Mouse (Mus musculus) lung, postnatal 25 days (tissue): ENCODE results near the gene Tcf7l1.

Experiments
- DNase-seq: peaks from one replicate; pipeline ENCODE4 v3.0.0; 2022; ENCODE audit warnings: low spot score

Gene Tcf7l1

DNA sequence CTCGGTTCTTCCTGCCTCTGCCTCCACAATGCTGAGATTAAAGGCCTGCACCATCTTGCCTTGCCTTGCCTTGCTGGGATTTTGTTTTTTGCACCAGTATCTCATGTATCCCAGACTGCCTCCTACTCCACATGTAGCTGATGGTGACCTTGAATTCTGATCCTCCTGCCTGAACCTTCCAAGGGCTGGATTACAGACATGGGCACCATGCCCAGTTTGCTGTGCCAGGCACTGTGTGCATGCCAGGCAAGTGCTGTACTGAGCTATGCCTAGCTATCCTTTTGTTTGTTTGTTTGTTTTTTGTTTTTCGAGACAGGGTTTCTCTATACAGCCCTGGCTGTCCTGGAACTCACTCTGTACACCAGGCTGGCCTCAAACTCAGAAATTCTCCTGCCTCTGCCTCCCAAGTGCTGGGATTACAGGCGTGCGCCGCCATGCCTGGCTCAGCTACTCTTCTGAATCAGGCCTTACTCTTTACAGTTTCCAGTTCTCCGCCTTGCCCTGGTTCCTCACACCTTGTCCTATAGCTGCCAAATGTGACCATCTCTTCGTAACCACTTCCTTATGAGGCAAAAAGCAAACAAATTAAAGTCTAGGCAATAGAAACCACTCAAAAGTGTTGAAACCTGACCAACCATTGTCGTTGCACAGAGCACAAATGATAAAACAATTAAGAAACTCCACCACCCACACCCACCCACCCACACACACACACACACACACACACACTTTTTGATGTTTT is 165.2 kb downstream of the Tcf7l1 start:
- DNase-seq, result no peak

GRCm38 (mm10) chr6:72622917-72623316 is 166.1 kb downstream of the Tcf7l1 start:
- no peak for DNase-seq

DNA sequence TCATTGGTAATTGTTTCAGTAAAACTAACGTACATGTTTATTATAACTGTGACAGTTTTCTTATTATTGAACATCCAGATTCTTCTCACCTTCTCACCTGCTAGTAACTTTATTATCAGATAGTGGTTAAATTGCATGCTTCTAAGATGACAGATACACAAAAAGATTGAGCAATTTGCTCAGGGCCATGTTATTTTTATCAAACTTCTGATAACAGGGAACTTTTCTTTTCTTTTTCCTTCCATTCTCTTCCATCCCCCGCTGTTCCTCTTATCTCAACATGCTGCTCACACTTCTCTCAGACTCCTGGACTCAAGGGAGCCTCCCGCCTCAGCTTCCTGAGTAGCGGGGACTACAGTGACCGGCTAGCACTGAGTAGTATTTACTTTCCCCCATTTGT is 168.1 kb downstream of the Tcf7l1 start:
- DNase-seq, result no peak

- DNase-seq, result peak; percentile 69
Observed at GRCm38 (mm10) chr6:72619734-72620532, 169.1 kb downstream of the Tcf7l1 start.

DNA sequence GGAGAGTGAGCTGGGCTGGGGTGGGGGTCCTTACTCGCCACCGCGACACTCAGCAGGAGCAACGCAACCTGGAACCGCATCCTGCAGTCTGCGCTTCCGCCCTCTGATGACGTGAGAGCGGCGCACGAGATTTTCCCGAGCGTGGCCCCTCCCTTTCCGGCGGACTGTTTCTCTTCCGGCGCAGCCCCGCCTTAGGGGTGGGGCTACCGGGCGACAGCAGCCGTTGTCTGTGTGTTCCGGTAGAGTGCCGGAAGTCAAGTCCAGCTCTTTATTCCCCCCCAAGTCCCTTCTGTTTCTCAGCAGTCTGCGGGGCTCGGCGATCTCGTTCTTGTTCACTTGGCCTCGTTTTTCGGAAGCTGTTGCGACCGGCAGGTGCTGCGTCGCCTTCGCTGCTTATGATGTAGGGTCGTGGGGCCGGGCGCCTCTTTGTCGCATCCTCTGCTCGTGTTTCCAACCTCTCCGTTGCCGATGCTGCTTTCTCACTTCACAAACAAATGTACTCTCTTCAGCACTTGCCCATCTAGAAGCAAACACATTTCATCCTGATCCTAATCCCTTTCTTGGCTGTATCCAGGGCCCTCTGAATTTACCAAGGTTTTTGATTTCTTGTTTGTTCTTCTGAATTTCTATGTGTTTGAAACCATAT is 172.3 kb downstream of the Tcf7l1 start, which contains the start of gene Tgoln1:
Tgoln1 (minus strand) TSS at position 358 of the 646 bp plus-strand sequence.
- DNase-seq, result peak; percentile 96

GRCm38 (mm10) chr6:72615561-72616375 is 173.3 kb downstream of the Tcf7l1 start:
- DNase-seq, result no peak

- DNase-seq, result no peak
Observed at GRCm38 (mm10) chr6:72615151-72615550, 173.9 kb downstream of the Tcf7l1 start.

DNA sequence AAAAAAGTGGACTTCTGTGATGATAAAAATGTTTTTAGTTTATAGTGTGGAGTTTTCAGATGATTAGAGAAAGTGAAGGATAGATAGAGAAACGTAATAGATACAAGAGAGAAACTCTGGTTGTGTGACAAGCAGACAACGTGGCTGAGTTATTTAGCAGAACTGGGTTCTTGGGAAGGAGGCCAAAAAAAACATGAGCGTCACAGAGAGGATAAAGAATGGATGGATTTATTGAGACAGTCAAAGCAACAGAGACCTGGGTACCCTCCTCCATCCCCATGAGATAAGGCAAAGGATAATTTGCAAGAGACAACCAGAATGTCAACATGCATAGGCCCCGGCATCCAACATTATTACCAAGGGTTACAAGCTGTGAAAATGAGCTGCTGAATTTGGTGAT is 178.8 kb downstream of the Tcf7l1 start:
- no peak for DNase-seq

GRCm38 (mm10) chr6:72608662-72609184 is 180.3 kb downstream of the Tcf7l1 start:
- DNase-seq, result no peak

GRCm38 (mm10) chr6:72607676-72608075 is 181.4 kb downstream of the Tcf7l1 start:
- DNase-seq, result no peak

GRCm38 (mm10) chr6:72607060-72607459 is 182.0 kb downstream of the Tcf7l1 start:
- DNase-seq, result no peak

DNA sequence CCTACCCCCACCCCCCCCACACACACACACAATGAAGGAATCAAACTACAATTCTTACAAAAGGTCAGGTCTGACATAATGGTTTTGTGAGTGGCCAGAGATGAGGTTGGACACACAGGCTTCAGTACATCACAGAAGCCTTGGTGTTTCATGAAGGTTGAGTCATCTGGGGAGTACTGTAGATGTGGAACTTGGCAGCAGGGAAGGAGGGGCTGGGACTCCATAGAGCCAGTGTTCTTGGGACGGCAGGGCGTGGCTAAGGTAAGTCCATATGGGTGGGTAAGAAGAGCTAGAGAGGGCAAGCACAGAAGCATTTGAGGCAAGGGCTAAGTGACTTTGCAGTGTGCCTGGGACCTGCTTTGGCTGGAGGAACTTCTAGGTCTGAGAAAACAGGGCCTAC is 185.0 kb downstream of the Tcf7l1 start:
- no peak for DNase-seq

- peak; percentile 90 for DNase-seq
Observed at GRCm38 (mm10) chr6:72601732-72602131, 187.3 kb downstream of the Tcf7l1 start.

DNA sequence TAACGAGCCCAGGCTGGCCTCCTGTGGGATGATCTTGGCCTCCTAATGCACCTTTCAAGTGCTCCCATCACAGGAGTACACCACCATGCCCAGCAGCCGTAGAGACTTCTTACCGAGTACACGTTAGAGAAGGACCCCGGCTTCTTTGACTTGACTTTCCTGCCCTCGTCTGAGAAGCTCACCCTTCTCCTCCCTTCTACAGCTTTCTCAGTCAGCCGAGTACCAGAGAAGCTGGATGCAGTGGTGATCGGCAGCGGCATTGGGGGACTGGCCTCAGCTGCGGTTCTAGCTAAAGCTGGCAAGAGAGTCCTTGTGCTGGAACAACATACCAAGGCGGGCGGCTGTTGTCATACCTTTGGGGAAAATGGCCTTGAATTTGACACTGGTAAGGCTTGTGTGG is 188.3 kb downstream of the Tcf7l1 start:
- no peak for DNase-seq

DNA sequence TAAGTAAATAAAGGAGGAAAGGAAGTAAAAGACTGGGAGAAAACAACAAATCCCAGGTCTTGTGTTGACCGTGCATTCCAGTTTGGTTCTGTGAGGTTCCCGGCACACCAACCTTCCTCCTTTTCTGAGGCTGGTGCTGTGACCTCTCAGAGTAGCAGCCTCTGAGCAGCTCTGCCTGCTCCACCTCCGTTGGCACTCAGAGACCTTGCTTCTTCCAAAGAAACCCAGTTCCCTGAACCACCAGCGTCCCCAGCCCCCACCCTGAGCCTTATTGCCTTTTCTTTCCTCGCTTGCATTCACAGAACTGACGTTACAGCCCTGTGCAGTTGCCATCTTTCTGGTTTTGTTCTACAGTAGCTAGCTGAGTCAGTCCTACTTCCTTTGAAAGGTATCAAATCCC is 188.8 kb downstream of the Tcf7l1 start:
- no peak for DNase-seq

DNA sequence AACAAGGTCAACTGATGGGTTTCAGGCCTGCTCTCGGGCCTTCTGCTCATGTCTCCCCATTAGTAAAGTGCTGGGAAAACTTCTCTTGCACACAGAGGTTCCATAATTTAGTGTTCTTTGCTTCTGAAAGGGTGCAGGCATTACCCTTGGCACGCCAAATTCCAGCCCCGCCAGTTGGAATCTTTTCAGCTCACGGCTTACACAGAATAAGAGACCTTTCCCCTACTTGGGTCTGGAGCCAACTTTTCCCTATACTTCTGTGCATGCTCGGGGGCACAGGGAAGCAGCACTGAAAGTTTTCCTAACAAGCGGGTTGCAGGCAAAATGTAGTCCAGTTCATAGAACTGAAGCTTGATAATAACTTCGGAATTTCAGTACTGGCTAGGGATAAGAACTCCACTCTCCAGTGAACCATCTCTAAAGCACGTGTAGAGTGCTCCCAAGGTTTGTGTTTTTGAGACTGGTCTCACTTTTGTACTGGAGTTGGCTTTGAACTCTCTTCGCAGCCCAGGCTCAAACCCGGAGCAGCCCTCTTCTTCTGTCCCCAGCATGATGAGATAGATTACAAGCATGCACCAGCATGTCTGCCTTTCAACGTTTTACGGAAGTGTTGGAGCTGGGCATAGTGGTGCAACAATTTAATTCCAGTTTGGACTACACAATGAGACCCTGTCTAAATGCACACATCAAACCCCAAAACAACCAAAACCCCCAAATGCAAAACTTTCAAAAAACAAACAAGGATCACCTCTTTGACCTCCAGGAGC is 190.1 kb downstream of the Tcf7l1 start:
- DNase-seq, result no peak

DNA sequence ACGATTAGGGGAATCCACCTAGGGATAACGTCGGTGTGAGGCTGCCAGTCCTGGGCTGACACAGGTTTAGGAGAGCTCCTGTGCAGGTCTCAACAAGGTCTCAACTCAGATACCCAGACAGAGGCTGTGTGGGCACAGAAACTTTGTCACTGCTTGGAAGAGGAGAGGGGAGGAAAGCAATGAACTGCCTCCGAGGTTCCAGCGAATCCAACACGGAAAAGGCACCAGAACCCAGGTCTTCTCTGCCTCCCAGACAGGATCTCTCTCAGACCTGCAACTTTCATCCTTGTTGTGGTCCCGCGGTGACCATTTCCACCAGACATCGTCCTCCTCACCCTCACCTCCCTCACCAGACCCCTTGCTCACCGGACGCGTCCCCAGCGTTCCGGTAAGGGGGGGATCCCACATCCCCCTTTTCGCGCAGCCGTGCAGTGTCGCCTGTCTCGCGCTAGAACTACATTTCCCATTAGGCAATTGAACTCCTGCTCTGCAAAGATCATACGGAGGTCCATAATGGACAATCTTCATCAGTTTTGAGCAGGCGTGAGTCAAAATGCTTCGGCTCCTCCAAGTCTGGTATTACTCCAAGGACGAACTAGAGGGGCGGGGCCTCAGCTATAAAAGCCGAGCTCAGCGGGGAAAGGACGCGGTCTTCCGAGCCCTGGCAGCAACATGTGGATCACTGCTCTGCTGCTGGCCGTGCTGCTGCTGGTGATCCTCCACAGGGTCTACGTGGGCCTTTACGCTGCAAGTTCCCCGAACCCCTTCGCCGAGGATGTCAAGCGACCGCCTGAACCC is 190.9 kb downstream of the Tcf7l1 start, which contains the start of the genes Elmod3 and Retsat:
Elmod3 (minus strand) TSS at position 458 of the 798 bp plus-strand sequence.
Retsat (plus strand) TSS at position 520 of the 798 bp plus-strand sequence.
- DNase-seq, result peak; percentile 98

DNA sequence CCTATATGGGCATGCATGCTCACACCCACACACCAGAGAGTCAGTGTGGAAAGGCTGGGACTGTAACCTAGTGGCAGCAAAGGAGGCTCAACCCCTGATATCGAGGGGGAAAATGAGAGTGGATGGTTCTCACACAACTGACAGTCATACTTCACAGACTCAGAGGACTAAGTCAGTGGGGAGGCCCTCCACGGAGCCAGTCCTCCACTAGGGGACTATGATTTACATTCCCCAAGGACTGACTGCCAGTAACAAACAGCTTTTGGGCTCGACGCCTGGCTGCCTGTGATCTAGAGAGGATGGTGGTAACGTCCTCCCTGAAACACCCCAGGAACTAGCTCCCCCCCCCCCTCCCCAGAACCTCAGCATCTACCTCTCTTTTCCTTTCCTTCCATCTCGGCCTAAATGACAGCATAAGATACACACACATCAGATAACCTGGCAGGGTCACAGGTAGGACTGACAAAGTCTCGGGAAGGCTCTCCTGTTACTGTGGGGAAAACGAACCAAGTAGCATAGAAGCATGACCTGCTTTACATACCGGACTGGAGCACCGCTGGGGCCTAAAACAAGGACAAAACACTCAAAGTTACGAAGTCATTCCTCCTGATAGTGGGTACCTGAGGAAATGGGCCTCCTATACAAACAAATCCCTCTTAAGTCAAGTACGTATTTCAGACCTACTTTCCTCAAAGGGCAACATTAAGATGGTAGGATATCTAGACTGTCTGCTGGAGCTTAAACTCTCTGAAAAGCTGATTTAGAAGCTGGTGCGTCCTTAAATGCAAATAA is 191.8 kb downstream of the Tcf7l1 start:
- peak; percentile 56 for DNase-seq

DNA sequence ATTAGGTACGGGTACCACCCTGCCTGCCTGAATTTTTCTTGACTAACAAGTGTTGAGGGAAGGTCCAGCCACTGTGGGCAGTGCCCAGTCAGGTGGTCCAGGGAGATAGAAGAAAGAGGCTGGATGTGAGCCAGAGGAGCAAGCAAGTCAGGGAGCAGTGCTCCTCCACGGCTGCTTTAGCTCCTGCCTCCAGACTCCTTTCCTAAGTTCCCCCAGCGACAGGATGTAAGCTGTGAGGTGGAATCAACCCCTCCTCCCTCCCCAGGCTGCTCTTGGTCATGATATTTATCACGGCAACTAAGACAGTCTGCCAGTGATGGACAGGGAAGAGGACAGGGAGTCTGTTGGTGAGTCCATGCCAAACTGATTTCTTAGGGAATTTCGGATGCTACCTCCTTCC is 195.1 kb downstream of the Tcf7l1 start:
- no peak for DNase-seq
